Mouse (Mus musculus) forebrain, embryonic 10.5 days (tissue): ENCODE data around the gene Ugt3a1. TPM values are rescaled to one million over a fixed set of nuclear protein-coding genes. Genes with fewer than 3 reads are reported as not detected.

ENCODE experiments used
- DNase-seq: peaks from one replicate; pipeline ENCODE4 v3.0.0-alpha.2; 2017; ENCODE audit warnings: low spot score; ENCODE audit errors: extremely low spot score
- H3K27ac ChIP-seq: fragments of 300-500 bp; sonication (generic); 2 replicates; pipeline ENCODE4 v1.5.1; 2016; ENCODE audit warnings: mild to moderate bottlenecking
- H3K27me3 ChIP-seq: fragments of 300-500 bp; sonication (generic); 2 replicates; pipeline ENCODE4 v1.6.1; 2016; ENCODE audit warnings: mild to moderate bottlenecking; ENCODE audit not compliant: poor library complexity, severe bottlenecking
- H3K36me3 ChIP-seq: fragments of 300-500 bp; sonication (generic); replicated peaks from 2 replicates; pipeline ENCODE4 v1.6.1; 2016; ENCODE audit warnings: mild to moderate bottlenecking, moderate library complexity
- H3K4me1 ChIP-seq: fragments of 300-500 bp; sonication (generic); 2 replicates; pipeline ENCODE4 v1.6.1; 2016
- H3K4me3 ChIP-seq: fragments of 300-500 bp; sonication (generic); 2 replicates; pipeline ENCODE4 v1.5.1; 2016; ENCODE audit warnings: mild to moderate bottlenecking, moderate library complexity
- H3K9me3 ChIP-seq: fragments of 300-500 bp; sonication (generic); 2 replicates; pipeline ENCODE4 v1.6.1; 2016; ENCODE audit warnings: mild to moderate bottlenecking, moderate library complexity
- WGBS: fragments of 180-500 bp; shearing (Covaris S2); methylation state at CpG from one replicate; pipeline ENCODE4 v1.1.7; 2016; 5-methylcytosine and 5-hydroxymethylcytosine counted together
- polyA plus RNA-seq: library from polyadenylated mRNA; unstranded; fragments of >200 nt; fragmentation: Nextera tagmentation; extraction: Ambion mirVana; gene quantifications from 2 replicates; pipeline ENCODE4 v1.2.1, GENCODE M21; 2016

The Ugt3a1 gene
- polyA plus RNA-seq, 1 experiment from 2014 or later: not detected

- Histone ChIP-seq H3K27me3 (no peaks in the 10 kb centered on the region), H3K4me3 (no peak overlapping the region), H3K4me1 (no peaks in the 10 kb centered on the region), H3K9me3 (no peaks in the 10 kb centered on the region), H3K36me3 (no peaks in the 10 kb centered on the region), H3K27ac (no peak overlapping the region)
- no peak for DNase-seq
- 88% methylated on average over 3 of the region's 3 CpGs for WGBS
Measured at GRCm38 (mm10) chr15:9336616-9337015, 59.9 kb downstream of the Ugt3a1 start.

- no peak for DNase-seq
- H3K27ac ChIP-seq: no peak overlapping the region
- H3K36me3 ChIP-seq: no peaks in the 10 kb centered on the region
- H3K4me1 ChIP-seq: no peaks in the 10 kb centered on the region
- H3K27me3 ChIP-seq: no peaks in the 10 kb centered on the region
- no peaks in the 10 kb centered on the region for H3K9me3 ChIP-seq
- 73% methylated on average over 3 of the region's 3 CpGs for WGBS
- H3K4me3 ChIP-seq: no peak overlapping the region
Measured at GRCm38 (mm10) chr15:9337021-9337420, 60.3 kb downstream of the Ugt3a1 start.

- no peaks in the 10 kb centered on the region for H3K27me3 ChIP-seq
- 64% methylated on average over 3 of the region's 3 CpGs for WGBS
- no peaks in the 10 kb centered on the region for H3K9me3 ChIP-seq
- no peaks in the 10 kb centered on the region for H3K36me3 ChIP-seq
- H3K4me3 ChIP-seq: no peak overlapping the region
- no peak for DNase-seq
- H3K27ac ChIP-seq: no peak overlapping the region
- H3K4me1 ChIP-seq: no peaks in the 10 kb centered on the region
Measured at GRCm38 (mm10) chr15:9348739-9349138, 72.1 kb downstream of the Ugt3a1 start.

GRCm38 (mm10) chr15:9362801-9363200 is 86.1 kb downstream of the Ugt3a1 start:
- WGBS: 69% methylated on average over 2 of the region's 2 CpGs
- DNase-seq: no peak

More at GRCm38 (mm10) chr15:9362801-9363200, 86.1 kb downstream of the Ugt3a1 start:
- no peak overlapping the region for H3K27ac ChIP-seq
- no peaks in the 10 kb centered on the region for H3K36me3 ChIP-seq
- no peaks in the 10 kb centered on the region for H3K9me3 ChIP-seq
- H3K4me3 ChIP-seq: no peak overlapping the region
- H3K27me3 ChIP-seq: no peaks in the 10 kb centered on the region
- no peaks in the 10 kb centered on the region for H3K4me1 ChIP-seq

Other genes with a start within 250 kb of the Ugt3a1 start
- 30.1 and 30.4 TPM in 2 replicates for gene Nadk2, start 205.6 kb upstream of the Ugt3a1 start, polyA plus RNA-seq
- 2.2 and 2.7 TPM in 2 replicates for gene Lmbrd2, start 136.3 kb upstream of the Ugt3a1 start, polyA plus RNA-seq
- gene Skp2, start 121.5 kb upstream of the Ugt3a1 start, polyA plus RNA-seq: 134 and 136 TPM in 2 replicates
- not detected in 2 replicates for gene Ugt3a2, start 58.7 kb downstream of the Ugt3a1 start, polyA plus RNA-seq
- 0.61 and 0.68 TPM in 2 replicates for gene Capsl, start 159.1 kb downstream of the Ugt3a1 start, polyA plus RNA-seq